Mouse (Mus musculus) ES-Bruce4 (cell line): ENCODE measurements around the gene Gm21119.
"Not testable (repeated sequence)": the region's sequence is repeated elsewhere in the genome, so short reads cannot be mapped to it uniquely, and the experiment has no call there.

Source experiments
- CTCF ChIP-seq: IDR thresholded peaks from one replicate; pipeline ENCODE4 v1.8.1; 2011; ENCODE audit warnings: low read depth, low read length
- EP300 ChIP-seq: IDR thresholded peaks from 2 replicates; pipeline ENCODE4 v1.6.1; 2011; ENCODE audit warnings: low read depth, low read length; ENCODE audit not compliant: insufficient read depth
- POLR2A ChIP-seq: IDR thresholded peaks from one replicate; pipeline ENCODE4 v1.8.1; 2011; ENCODE audit warnings: low read length; ENCODE audit not compliant: insufficient read depth

- not testable (repeated sequence) for TF ChIP-seq CTCF, EP300, POLR2A
Observed at GRCm38 (mm10) chr8:20592732-20593272, 21.9 kb upstream of the Gm21119 start.
